Mouse (Mus musculus): ENCODE data around the gene Trim14. TPM values are rescaled to one million over a fixed set of nuclear protein-coding genes. Genes with fewer than 3 reads are reported as not detected.

Trim14 gene
- polyA plus RNA-seq, 1 experiment, result 12.7 TPM

DNA sequence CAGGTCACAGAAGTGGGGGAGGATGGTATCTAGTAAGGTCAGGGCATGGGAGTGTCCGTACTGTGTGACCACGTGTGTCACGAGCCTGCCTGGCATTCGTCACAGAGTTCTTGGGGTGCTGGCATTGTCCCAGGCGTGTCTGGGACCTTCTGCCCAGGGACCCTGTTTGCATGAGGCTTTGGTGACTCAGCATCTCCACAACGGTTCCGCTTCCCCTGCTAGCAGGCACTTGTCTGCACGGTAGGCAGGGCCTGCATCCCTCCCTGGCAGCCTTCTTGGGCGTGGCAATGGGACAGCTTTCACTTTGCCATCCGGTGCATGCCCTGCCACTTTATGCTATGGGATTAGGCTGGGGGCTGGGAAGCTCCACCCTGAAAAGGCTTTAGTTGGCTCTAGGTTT lies 27.9 kb upstream of the Trim14 start:
- no peak for DNase-seq (ENCODE audit: low read depth, low spot score)
- WGBS, result 29% methylated on average over 10 of the region's 10 CpGs

DNA sequence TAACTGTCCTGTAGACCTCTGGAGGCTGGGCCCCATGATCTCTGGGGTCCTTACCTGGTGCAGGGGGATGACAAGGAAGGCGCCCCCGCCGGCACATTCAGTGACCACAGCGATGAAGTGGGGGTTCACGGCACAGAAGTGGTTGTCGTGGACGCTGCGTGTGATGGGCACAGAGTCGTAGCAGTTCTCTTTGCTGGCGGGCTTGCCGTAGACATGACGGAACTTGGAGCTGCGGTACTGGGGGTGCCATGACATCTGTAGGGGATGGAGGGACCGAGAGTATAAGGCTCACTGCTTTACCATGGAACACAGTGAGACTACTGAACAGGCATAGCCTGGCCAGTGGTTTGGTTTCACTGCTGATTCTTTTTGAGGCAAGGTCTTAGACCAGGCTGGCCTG lies 26.9 kb upstream of the Trim14 start:
- WGBS, result 97% methylated on average over 14 of the region's 14 CpGs
- DNase-seq (ENCODE audit: low read depth, low spot score), result no peak

DNA sequence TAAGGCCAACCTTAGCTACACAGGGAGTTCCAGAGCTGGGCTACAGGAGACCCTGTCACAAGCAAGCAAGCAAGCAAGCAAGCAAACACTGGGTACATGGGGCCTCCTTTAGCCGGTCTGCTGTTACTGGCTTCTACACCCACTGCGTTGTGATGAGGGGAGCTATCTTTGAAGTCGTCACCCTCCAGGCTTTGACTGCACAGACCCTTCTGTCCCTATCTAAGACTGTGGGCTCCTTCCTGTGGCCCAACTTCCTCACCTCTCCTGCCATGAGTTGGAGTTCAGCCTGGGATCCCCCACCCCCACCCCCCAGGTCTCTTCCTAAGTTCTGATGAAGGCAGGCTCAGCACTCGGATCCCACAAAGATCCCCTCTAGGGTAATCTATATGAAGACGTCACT lies 26.1 kb upstream of the Trim14 start:
- 91% methylated on average over 5 of the region's 5 CpGs for WGBS
- DNase-seq (ENCODE audit: low read depth, low spot score), result no peak

DNA sequence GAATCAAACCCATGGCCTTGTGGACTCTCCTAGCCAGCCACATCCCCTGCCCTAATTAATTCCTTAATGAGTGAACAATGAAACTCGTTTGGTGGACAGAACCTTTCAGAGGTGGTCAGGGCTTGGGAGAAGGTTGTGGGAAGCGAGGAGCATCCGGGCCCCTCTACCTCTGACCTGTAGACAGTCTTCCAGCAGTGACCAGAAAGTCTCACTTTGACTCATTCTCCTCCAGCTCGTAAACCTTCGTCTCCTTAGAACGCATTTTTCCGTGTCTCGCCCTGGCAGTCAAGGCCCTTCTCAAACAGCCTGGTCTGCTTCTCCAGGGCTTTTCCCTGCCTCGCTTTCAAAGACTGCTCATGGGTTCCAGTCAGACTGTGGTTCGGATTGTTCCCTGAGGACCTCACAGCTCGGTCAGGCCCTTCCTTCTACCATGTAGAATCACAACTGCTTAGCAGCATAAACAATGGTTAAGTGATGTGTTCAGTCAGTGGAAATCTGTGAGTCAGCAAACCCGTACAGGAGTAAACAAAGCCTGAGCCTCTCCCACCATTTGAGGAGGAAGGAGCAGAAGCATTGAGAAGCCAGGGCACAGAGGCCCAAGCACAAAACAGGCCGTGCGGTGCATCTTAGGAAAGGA lies 24.2 kb upstream of the Trim14 start:
- 28% methylated on average over 14 of the region's 14 CpGs for WGBS
- DNase-seq (ENCODE audit: low read depth, low spot score), result no peak

DNA sequence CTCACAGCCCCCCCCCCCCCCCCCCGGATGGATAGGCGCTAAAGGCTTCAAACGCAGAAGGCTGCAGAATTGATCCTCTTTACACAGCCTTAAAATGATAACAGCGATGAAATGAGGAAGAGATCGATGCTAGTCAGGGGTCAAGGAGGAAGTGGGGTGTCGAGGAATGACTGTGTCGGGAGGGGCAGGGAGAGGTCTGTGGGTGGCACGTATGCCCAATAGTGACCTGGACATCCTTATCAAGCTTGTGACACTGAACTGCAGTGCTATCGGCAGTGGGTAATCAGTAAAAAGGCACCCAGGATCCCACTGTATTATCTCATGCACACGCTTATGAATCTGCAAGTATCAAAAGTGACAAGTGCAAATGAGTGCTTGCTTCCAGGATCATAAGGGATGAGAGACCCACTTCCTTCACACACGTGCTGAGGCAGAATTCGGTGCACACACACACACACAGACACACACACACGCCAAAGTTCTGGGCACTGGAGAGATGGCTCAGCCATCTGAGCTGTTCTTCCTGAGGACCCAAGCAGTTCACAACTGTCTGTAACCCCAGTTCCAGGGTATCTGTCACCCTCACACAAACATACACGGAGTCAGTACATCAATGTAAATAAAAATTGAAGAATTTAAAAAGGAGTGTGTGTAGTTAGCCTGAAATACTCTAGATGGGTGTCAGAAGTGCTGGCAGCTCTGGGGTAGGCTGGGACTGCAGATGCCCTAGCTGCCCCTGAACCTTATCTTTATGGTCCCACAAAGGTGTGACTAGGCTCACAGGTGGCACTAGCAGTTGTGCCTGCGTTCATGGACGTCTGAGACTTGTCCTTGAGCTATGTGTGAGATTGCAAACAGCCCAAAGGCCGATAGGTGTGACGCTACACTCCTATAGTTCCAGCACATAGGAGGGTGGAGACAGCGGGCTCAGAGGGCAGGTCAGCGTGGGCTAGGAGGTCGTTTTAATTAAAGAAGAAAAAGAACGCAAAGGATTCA lies 23.0 kb upstream of the Trim14 start:
- DNase-seq (ENCODE audit: low read depth, low spot score), result peak; percentile 90
- WGBS, result 20% methylated on average over 22 of the region's 22 CpGs

DNA sequence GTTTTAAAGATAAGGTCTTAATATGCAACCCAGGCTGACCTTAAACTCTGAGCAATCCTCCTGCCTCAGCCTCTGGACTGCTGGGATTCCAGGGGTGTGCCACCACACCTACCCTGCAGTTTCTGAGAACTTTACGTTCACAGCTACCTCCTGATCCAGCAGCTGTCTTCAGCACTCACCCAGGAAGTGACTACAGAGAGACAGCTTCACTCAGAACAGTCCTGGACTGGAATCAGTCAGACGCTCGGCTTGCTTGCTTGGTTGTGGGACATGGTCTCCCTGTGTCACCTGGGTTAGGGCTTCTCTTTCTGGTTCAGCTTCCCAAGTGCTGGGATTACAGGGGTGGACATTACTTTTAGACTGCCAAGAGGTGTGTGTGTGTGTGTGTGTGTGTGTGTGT lies 21.0 kb upstream of the Trim14 start:
- DNase-seq (ENCODE audit: low read depth, low spot score), result no peak
- WGBS, result 52% methylated on average over 3 of the region's 3 CpGs

DNA sequence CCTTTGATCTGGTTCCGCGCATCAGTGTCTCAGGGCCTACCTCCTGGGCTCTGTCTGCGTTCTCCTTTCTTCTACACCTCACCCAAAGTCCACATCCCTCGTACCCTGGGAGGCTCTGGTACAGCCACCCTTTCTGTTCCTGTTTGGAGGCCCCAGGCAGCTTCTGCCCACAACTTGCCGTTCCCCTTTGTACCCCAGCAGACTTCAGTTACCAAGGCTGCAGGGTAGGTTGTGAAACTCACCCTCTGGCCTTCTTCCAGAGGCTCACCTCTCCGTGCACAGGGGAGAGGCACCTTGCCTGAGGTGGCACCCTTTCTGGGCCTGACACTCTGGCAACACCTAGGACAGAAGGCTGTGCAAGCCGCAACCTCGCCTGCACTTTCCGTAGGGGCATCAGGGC lies 19.8 kb upstream of the Trim14 start:
- WGBS, result 29% methylated on average over 9 of the region's 9 CpGs
- no peak for DNase-seq (ENCODE audit: low read depth, low spot score)

DNA sequence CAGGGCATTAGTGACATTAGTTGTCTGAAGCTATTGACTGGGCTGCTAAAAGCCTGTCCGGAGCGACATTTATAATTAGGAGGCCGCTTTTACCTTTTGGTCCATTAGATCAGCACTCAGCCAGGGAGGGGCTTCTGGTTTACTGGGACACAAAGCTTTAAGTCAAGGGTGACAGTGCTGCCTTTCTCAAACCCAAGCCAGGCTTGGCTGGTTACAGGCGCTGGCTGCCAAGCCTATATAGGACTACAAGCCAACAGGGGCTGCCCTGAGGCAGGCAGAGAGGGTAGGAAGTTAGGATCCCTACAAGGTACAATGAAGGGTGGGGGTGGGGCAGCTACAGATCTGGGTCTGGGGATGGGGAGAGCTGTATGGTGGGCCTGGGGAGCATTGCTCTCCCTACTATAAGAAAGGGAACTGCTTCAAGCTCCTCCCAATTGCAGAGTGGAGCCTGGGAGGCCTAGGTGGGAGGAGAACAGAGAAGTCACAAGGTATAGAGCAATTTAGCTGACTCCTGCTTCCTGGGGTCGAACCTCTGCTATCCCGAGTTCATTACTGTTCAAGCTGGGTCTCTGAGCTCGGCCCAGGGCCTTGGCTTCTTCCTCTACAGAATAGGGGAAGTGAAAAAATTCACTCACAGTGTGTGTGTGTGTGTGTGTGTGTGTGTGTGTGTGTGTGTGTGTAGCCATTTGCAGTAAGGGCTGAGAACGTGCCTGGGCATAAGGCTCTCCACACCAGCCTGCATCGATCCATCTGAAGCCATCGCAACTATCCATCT lies 18.5 kb upstream of the Trim14 start:
- 32% methylated on average over 10 of the region's 10 CpGs for WGBS
- DNase-seq (ENCODE audit: low read depth, low spot score), result no peak

DNA sequence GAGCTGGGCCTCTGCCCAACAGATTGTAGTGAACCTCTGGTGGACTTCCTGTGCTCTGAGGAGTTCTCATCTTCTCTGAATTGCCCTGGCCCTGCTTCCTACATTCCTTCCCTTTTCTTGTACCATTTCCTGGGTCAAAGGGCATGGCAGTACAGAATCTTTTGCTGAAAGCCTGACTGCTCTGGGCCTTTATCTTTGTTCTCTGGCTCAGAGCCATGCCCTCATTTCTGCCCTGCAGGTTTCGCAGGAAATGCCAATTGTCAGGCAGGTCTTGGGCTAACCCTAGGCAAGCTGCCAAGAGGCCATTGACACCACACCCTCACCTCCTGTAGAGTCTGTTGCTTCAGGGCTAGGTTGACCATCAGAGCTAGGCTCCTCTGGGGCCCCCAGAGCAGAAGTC lies 17.9 kb upstream of the Trim14 start:
- DNase-seq (ENCODE audit: low read depth, low spot score), result peak; percentile 99
- 15% methylated on average over 1 of the region's 1 CpGs for WGBS

DNA sequence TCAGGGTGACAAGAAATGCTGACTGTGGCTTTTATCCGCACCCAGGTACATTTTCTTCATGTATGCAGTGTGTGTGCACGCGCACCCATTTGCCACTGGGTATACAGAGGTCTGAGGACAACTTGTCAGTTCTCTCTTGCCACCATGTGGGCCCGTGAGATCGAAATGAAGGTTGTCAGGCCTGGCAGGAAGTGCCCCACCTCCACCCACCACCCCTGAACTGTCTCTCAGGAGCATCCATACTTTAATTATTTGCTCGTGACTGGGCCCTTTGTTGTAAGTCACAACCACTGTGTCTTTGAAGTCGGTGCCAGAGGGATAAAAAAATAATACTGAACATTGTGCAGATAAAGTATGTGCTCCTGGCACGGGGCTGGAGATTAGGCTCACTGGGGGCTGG lies 14.5 kb upstream of the Trim14 start:
- no peak for DNase-seq (ENCODE audit: low read depth, low spot score)
- 55% methylated on average over 8 of the region's 8 CpGs for WGBS

DNA sequence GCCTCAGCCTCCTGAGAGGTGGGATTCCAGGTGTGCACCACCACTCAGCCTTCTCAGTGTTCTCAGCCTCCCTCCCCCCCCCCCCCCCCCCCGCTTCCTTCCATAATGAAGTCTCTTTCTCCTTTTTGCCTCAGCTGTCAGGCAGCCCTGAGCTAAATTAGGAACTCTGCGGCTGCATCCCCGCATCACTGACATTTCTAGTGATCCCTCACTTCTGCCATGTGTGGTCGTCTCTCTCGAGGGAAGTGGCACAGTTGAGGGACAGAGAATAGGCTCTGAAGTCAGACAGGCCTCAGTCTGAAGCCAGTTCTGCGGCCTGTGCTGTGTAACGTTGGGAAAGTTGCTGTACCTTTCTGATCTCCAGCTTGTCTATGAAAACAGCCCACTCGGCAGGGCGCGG lies 14.0 kb upstream of the Trim14 start:
- 85% methylated on average over 10 of the region's 10 CpGs for WGBS
- DNase-seq (ENCODE audit: low read depth, low spot score), result no peak

DNA sequence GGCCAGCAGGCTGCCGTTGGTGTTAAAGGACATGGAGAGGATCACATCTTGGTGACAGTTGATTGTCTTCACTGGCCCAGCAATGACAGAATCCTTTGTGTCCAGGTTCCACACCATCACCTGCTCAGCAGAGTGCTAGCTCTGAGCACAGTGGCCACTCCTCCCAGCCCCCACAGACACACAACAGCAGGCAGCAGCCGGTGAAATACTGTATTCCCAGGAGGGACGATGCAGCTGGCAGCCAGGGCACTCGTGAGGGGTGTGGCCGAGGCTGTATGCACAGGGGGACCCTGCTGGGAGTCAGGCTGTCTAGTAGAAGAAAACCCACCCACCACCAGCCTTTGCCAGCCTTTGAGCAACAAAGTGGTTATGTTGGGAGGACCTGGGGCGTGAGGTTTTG lies 10.8 kb upstream of the Trim14 start:
- 61% methylated on average over 6 of the region's 6 CpGs for WGBS
- DNase-seq (ENCODE audit: low read depth, low spot score), result no peak

DNA sequence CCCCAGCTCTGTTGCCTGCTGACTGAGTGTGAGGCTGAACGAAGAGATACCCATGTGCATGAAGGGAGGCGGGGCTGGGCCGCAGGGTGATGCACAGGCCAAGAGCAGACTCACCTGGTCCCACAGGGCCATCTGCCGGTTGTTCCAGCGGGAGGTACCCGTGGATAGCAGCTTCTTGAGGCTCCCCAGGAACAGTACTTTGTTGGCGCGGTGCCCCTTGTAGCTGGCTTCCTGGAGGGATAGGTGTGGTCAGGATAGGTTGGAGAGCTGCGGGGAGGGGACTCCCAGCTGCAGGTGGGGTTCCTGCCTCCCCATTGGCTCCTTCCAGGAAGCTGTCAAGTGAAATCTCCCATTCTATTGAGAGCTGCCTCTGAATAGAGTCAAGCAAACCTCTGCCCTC lies 9.6 kb upstream of the Trim14 start:
- DNase-seq (ENCODE audit: low read depth, low spot score), result peak; percentile 91

DNA sequence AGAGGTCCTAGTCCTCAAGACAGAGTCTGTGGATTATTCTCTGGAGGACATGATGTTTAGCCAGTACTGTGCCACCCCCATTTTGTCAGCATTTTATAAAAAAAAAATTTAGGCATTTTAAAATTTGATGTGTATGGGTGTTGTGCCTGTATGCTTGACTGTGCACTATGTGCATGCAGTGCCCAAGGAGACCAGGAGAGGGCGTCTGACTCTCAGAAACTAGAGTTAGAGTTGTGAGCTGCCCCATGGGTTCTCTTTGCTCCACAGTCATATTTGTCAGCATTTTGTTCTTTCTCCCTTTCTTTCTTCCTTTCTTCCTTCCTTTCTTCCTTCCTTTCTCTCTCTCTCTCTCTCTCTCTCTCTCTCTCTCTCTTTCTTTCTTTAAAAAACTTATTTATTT lies 8.4 kb upstream of the Trim14 start:
- 55% methylated on average over 1 of the region's 1 CpGs for WGBS
- DNase-seq (ENCODE audit: low read depth, low spot score), result no peak

More for the DNA sequence above, 9.6 kb upstream of the Trim14 start:
- 18% methylated on average over 9 of the region's 9 CpGs for WGBS

DNA sequence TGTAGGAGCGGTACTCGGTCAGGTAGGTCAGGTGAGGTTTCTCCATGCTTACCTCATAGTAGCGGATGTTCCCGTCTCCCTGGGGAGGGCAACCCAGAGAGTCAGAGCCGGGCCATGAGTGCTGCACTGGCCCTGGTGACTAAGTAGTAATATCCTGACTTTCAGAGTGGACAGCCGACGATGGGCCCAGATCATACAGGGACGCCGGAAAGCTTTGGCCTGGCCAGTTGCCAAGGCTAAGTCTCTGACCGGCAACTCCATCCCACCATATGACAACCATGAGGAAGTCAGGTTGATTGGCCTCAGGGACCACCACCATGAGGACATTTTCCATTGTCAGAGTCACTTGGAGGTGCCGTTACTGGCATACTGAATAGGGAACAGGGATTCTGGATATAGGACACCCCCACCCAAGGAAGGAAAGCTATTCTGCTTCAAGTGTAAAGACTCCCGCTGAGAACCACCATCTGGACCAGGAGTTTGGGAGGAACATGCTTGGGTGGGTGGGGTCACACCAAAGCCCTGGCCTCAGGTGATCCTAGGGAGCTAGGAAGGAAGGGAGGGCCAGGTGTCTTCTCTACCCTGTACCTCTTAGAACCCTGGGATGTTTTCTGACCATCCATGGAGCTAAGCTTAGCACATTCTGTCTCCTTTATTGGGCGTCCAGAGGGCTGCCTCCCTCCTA lies 7.6 kb upstream of the Trim14 start:
- no peak for DNase-seq (ENCODE audit: low read depth, low spot score)
- 90% methylated on average over 13 of the region's 13 CpGs for WGBS

DNA sequence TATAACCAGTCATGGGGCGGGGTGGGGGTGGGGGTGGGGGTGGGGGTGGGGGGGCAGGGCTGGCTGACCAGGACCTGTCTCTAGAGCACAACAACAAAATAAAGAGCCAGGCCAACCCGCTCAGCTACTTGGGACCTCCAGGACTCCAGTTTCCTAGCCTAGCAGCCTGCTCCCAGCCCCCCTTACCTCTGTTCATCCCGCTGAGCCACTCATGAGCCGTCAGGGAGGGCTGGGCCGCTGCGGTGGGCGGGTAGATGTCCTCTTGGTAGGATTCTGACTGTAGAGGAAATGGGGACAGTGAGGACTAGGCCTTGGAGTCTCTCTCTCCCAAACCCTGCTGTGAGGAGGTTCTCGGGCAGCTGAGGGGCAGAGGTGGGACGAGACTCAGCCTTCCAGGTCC lies 5.8 kb upstream of the Trim14 start:
- WGBS, result 85% methylated on average over 9 of the region's 9 CpGs
- no peak for DNase-seq (ENCODE audit: low read depth, low spot score)

DNA sequence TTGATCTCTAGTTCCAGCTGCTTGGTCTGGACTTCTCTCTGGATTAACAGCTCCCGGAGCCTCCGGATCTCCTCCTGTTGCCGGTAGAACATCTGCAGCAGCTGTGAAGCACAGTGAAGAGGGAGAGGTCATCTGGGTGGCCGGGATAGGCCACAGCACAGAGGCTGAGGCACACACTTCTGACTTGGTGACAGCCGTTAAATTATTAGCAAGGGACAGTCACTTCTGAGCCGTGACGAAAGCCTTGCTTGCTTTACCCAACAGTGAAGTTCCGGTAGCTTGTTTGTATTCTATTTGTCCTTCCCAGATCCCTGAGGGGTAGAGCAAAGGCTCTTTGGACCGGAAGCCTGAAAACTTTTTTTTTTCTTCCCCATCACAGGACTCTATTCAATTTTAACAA lies 3.2 kb upstream of the Trim14 start:
- no peak for DNase-seq (ENCODE audit: low read depth, low spot score)
- WGBS, result 70% methylated on average over 9 of the region's 9 CpGs

DNA sequence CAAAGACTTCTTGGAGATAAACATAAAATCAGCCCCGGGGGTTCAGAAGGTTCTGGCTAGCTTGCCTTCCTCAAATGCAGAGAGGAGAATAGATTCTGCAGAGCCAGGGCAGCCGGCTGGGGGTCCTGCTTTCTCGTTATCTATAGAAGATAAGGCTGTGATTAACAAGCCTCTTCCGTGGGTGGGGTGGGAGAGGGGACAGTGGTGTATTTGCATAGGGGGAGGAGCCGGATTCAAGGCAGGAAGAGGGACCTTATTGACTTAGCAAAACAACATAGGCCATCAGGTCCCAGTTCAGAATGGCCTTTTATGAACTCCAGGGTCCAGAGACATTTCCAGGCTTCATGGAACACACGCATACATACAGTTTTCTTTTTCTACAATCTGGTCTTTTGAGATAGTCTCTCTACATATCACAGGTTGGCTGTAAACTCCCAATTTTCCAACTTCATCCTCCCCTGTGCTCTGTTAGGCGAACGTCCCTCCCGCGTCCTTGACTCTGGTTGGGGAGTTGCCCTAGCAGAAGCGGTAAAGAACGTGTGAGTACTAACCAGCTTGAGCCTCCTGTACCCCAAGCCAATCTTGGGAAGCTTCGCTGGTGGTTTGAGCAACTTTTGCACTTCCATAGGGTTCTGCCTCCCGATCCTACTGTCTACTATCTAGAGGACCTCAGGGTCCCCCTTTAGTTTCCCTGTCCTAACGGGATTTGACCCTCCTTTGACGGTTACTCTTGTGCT lies 679 bp downstream of the Trim14 start:
- WGBS, result 5% methylated on average over 16 of the region's 16 CpGs
- DNase-seq (ENCODE audit: low read depth, low spot score), result peak; percentile 55

All from large intestine, adult 2 months (tissue).